Mouse (Mus musculus) kidney, adult 2 months (tissue): ENCODE measurements around the gene Atad3a. TPM values are rescaled to one million over a fixed set of nuclear protein-coding genes. Genes with fewer than 3 reads are reported as not detected.

Experiments
- DNase-seq: peaks from one replicate; pipeline ENCODE4 v3.0.0; 2021
- H3K27ac ChIP-seq: fragments of 200-500 bp; 2 replicates; pipeline ENCODE4 v1.5.1; 2012; ENCODE audit warnings: low read depth, low read length, control low read depth, inconsistent platforms; ENCODE audit not compliant: insufficient read depth
- H3K27me3 ChIP-seq: fragments of 200-500 bp; replicated peaks from 2 replicates; pipeline ENCODE4 v1.6.1; 2012; ENCODE audit warnings: mild to moderate bottlenecking, moderate library complexity, low read length, inconsistent platforms; ENCODE audit not compliant: control insufficient read depth, insufficient read depth
- H3K36me3 ChIP-seq: fragments of 200-500 bp; 2 replicates; pipeline ENCODE4 v1.6.1; 2012; ENCODE audit warnings: mild to moderate bottlenecking, moderate library complexity, low read length, inconsistent platforms; ENCODE audit not compliant: control insufficient read depth, insufficient read depth
- H3K4me1 ChIP-seq: fragments of 200-500 bp; 2 replicates; pipeline ENCODE4 v1.6.1; 2011; ENCODE audit warnings: low read length; ENCODE audit not compliant: control insufficient read depth, insufficient read depth
- H3K4me3 ChIP-seq: fragments of 200-500 bp; 2 replicates; pipeline ENCODE4 v1.5.1; 2011; ENCODE audit warnings: mild to moderate bottlenecking, low read depth, low read length, control low read depth; ENCODE audit not compliant: insufficient read depth
- CTCF ChIP-seq: fragments of 200-500 bp; conservative IDR thresholded peaks from 2 replicates; pipeline ENCODE4 v1.5.1; 2011; ENCODE audit warnings: low read depth, mild to moderate bottlenecking, control low read depth, low read length, moderate library complexity, mixed read lengths; ENCODE audit not compliant: insufficient read depth, insufficient read length
- POLR2A ChIP-seq: fragments of 200-500 bp; IDR thresholded peaks from one replicate; pipeline ENCODE4 v1.6.1; 2011; ENCODE audit warnings: low read depth, low read length, control low read depth
- WGBS: fragments of 180-500 bp; shearing (Covaris S2); methylation state at CpG from one replicate; pipeline ENCODE4 v1.1.7; 2018; 5-methylcytosine and 5-hydroxymethylcytosine counted together
- polyA plus RNA-seq: library from polyadenylated mRNA; depleted of rRNA; stranded (reverse); fragments of >200 nt; gene quantifications from 2 replicates; pipeline ENCODE4 v1.2.3, GENCODE M21; 2012; rRNA removed

Gene Atad3a
- 130 and 145 TPM in 2 replicates for polyA plus RNA-seq

DNA sequence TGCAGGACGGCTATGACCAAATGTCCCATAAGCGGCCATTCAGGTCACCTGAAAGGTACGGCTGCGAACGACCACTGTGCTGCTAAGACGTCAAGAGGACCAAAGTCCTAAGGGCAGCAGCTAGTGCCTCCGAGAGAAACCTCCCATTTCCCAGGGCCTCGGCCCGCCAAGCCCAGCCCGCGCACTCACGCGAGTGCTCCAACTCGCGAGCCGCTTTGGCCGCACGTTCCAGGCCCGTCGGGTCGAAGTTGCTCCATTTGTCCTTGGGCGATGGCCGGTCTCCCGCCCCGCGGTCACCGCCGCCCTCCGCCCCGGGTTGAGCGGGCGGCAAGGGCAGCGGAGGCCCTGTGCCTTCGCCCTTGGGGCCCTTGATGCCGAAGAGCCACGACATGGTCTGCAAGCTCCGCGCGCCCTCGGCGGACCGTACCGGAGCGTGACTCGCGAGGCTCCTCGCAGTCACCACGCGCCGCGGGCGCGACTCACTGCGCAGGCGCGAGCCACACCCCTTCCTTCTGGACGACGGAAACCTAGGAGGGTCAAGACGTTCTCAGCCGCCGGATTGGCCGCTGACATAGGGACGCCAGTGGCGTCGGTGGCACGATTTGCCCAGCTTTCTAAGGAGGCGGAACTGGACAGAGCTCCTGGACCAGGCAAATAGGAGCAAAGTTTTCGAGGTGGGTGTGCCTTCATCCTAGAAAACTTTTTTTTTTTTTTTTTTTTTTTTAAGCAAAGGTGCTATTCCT lies at the start of gene Atad3a:
TSS of gene Atad3a (minus strand) at position 481 of the 743 bp plus-strand sequence.
- Histone ChIP-seq H3K27me3 (no peaks in the 10 kb centered on the region), H3K27ac (peak within 1 kb of the TSS; percentile 48), H3K4me3 (peak within 1 kb of the TSS; percentile 62), H3K4me1 (peaks cover 9% of the 10 kb centered on the region), H3K36me3 (no peaks in the 10 kb centered on the region; the same call in 1 of the 2 replicates)
- TF ChIP-seq CTCF: no peak
- peak; percentile 59 for TF ChIP-seq POLR2A
- WGBS: 2% methylated on average over 68 of the region's 68 CpGs
- peak; percentile 98 for DNase-seq

DNA sequence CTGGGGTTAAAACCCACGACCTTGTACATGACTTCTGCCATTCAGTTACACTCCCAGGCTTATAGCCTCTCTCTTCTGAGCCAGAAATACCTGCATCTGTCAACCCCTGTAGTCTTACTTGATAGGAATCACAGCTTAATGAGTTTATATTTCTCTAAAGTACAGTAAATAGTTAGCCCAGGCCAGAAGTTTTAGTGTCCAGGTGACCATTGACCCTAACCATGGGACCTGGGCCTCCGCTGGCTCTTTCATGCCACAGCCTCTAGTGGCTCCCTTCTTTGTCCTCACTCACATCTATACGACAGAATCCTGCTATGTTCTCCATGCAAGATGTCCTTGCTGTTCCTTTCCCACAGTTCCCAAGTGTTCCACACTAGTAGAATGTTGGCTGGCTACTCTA lies 46.9 kb upstream of the Atad3a start:
- TF ChIP-seq POLR2A (no peak), CTCF (no peak)
- Histone ChIP-seq H3K36me3 (peaks cover 3% of the 10 kb centered on the region; the same call in 1 of the 2 replicates), H3K4me1 (peaks cover 9% of the 10 kb centered on the region; the same call in 1 of the 2 replicates), H3K27me3 (no peaks in the 10 kb centered on the region), H3K4me3 (no peak overlapping the region), H3K27ac (no peak overlapping the region)
- peak; percentile 56 for DNase-seq
- WGBS: 64% methylated on average over 3 of the region's 3 CpGs

DNA sequence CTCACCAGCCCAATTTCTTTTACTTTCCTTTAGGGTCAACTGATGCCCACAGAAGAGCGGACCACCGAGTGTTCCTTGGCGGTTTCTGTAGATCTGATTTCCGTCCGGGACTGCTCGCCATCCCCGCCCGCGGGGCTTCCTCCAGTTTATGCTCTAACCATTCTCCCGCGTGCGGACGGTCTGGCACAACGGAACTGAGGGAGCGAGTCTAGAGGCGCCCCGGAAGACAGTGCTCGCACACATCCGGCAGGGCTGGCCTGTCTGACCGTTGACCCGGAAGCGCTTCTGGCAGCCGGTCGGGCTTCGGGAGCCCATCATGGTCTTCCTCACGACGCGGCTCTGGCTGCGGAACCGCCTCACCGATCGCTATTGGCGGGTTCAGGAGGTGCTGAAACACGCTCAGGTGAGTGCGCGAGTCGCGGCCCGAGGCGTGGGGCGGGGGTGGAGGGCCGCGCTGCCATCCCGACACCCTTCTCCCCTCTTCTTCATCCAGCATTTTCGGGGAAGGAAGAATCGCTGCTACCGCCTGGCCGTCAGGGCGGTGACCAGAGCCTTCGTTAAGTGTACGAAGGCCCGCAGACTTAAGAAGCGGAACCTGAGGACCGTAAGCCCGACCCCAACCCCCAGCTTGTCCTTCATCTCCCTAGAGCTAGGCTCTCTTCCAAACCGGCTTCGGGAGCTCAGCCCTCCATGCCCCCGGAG lies 42.6 kb upstream of the Atad3a start:
- peak; percentile 97 for DNase-seq
- Histone ChIP-seq H3K27ac (peak overlapping the region; percentile 60), H3K4me3 (peak overlapping the region; percentile 95), H3K4me1 (peaks cover 9% of the 10 kb centered on the region; the same call in 1 of the 2 replicates), H3K36me3 (peaks cover under 1% of the 10 kb centered on the region; the same call in 1 of the 2 replicates), H3K27me3 (no peaks in the 10 kb centered on the region)
- TF ChIP-seq CTCF (no peak), POLR2A (peak; percentile 68)
- under 1% methylated on average over 58 of the region's 58 CpGs for WGBS

DNA sequence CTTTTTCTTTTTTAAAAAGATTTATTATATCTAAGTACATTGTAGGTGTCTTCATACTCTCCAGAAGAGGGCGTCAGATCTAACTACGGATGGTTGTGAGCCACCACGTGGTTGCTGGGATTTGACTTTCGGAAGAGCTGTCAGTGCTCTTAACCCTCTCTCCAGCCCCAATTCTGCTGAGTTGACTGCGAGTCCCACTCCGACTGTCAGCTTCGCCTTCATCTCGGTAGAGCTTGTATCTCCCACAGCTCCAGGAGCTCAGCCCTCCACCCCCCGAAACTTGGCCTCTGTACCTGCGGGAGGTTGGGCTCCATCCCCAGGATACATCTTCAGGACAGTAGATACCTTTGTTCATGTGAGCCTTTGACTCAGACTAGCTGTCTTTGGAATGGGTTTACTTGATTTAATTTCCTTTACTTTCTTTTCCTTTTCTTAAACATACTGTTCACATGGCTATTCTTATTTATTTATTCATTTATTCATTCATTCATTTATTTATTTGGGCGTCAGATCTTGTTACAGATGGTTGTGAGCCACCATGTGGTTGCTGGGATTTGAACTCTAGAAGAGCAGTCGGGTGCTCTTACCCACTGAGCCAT lies 41.9 kb upstream of the Atad3a start, which contains the start of gene Mrpl20:
TSS of gene Mrpl20 (plus strand) at position 138 of the 599 bp plus-strand sequence.
- DNase-seq: peak; percentile 32
- H3K27me3 ChIP-seq: no peaks in the 10 kb centered on the region
- 14% methylated on average over 12 of the region's 12 CpGs for WGBS
- no peaks in the 10 kb centered on the region; the same call in 1 of the 2 replicates for H3K36me3 ChIP-seq
- TF ChIP-seq CTCF (0 out of 2 replicates have a peak, but pooled peaks have one; percentile 27), POLR2A (no peak)
- H3K4me3 ChIP-seq: peak within 1 kb of the TSS; percentile 95
- peaks cover 9% of the 10 kb centered on the region; the same call in 1 of the 2 replicates for H3K4me1 ChIP-seq
- H3K27ac ChIP-seq: peak within 1 kb of the TSS; percentile 60

DNA sequence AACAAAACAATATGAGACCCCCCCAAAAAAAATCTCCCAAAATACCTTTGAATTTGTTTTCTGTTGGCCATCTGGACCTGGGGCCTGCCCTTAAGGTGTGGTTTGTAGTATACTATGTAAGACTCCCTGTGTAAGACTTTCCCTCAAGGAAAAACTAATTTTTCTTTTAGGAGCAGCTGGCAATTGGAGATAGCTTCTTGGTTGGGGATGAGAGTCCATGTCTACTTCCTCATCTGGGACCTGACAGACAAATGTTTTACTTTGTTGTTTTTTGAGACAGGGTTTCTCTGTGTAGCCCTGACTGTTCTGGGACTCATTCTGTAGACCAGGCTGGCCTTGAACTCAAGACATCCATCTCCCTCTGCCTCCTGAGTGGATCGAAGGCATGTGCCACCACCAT lies 41.2 kb upstream of the Atad3a start:
- DNase-seq: no peak
- Histone ChIP-seq H3K27me3 (no peaks in the 10 kb centered on the region), H3K36me3 (no peaks in the 10 kb centered on the region; the same call in 1 of the 2 replicates), H3K4me1 (peaks cover 9% of the 10 kb centered on the region; the same call in 1 of the 2 replicates), H3K4me3 (no peak overlapping the region), H3K27ac (no peak overlapping the region)
- WGBS: 100% methylated on average over 1 of the region's 1 CpGs
- TF ChIP-seq CTCF (no peak), POLR2A (no peak)

DNA sequence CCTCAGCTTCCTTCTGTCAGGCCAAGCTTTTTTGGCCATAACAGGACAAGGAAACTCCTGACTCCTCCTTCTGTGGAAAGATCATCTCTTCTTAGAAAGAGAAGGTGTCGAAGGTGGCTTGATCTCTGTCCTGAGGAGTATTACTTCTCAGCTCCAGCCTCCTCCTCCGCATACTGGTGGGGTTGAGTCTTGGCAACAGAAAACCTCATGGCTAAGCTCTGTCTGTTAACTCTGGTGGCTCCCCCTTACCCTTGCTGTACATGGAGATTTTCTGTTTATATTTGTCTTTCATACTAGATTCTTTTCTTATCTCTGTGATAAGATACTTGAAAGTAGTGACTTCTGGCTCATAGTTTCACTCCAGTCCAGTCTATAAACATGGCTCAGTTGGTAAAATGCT lies 32.8 kb upstream of the Atad3a start:
- Histone ChIP-seq H3K27me3 (no peaks in the 10 kb centered on the region), H3K27ac (no peak overlapping the region), H3K36me3 (no peaks in the 10 kb centered on the region), H3K4me1 (peaks cover 12% of the 10 kb centered on the region; the same call in 1 of the 2 replicates), H3K4me3 (no peak overlapping the region)
- 54% methylated on average over 2 of the region's 2 CpGs for WGBS
- no peak for DNase-seq
- no peak for TF ChIP-seq POLR2A
- TF ChIP-seq CTCF: no peak
